Mouse (Mus musculus): Measurements from ENCODE around the gene Gstz1.
A peak's percentile ranks its signal among the peaks of the same experiment; 100 is the strongest.
"Not testable (repeated sequence)": the region's sequence is repeated elsewhere in the genome, so short reads cannot be mapped to it uniquely, and the experiment has no call there.

The Gstz1 gene

GRCm38 (mm10) chr12:87146966-87147365 lies at the start of gene Gstz1:
TSS of gene Gstz1 (plus strand) at chr12:87147165.
- peak; percentile 90 for DNase-seq (ENCODE audit: low spot score)

- DNase-seq (ENCODE audit: low spot score): no peak
Measured at GRCm38 (mm10) chr12:87100331-87100730, 46.6 kb upstream of the Gstz1 start.

GRCm38 (mm10) chr12:87102165-87102631 lies 44.8 kb upstream of the Gstz1 start, which contains the start of gene Ngb:
TSS of gene Ngb (minus strand) at chr12:87102539.
- no peak for DNase-seq (ENCODE audit: low spot score)

- DNase-seq (ENCODE audit: low spot score): no peak
Measured at GRCm38 (mm10) chr12:87103471-87103870, 43.5 kb upstream of the Gstz1 start.

- DNase-seq (ENCODE audit: low spot score): no peak
Measured at GRCm38 (mm10) chr12:87104796-87105195, 42.2 kb upstream of the Gstz1 start.

- no peak for DNase-seq (ENCODE audit: low spot score)
Measured at GRCm38 (mm10) chr12:87107357-87107977, 39.5 kb upstream of the Gstz1 start.

- no peak for DNase-seq (ENCODE audit: low spot score)
Measured at GRCm38 (mm10) chr12:87121918-87122589, 24.9 kb upstream of the Gstz1 start.

- no peak for DNase-seq (ENCODE audit: low spot score)
Measured at GRCm38 (mm10) chr12:87127256-87127655, 19.7 kb upstream of the Gstz1 start.

- DNase-seq (ENCODE audit: low spot score): no peak
Measured at GRCm38 (mm10) chr12:87130224-87130623, 16.7 kb upstream of the Gstz1 start.

GRCm38 (mm10) chr12:87131181-87131580 lies 15.8 kb upstream of the Gstz1 start:
- DNase-seq (ENCODE audit: low spot score): no peak

GRCm38 (mm10) chr12:87131619-87132018 lies 15.3 kb upstream of the Gstz1 start:
- DNase-seq (ENCODE audit: low spot score): peak; percentile 28

GRCm38 (mm10) chr12:87132210-87132609 lies 14.8 kb upstream of the Gstz1 start:
- no peak for DNase-seq (ENCODE audit: low spot score)

GRCm38 (mm10) chr12:87132784-87133183 lies 14.2 kb upstream of the Gstz1 start:
- no peak for DNase-seq (ENCODE audit: low spot score)

GRCm38 (mm10) chr12:87137439-87138341 lies 9.3 kb upstream of the Gstz1 start:
- no peak for DNase-seq (ENCODE audit: low spot score)

GRCm38 (mm10) chr12:87138342-87138701 lies 8.6 kb upstream of the Gstz1 start:
- no peak for DNase-seq (ENCODE audit: low spot score)

GRCm38 (mm10) chr12:87138768-87139167 lies 8.2 kb upstream of the Gstz1 start:
- no peak for DNase-seq (ENCODE audit: low spot score)

GRCm38 (mm10) chr12:87142156-87142555 lies 4.8 kb upstream of the Gstz1 start:
- DNase-seq (ENCODE audit: low spot score): no peak

GRCm38 (mm10) chr12:87147395-87148089 lies 577 bp downstream of the Gstz1 start, which contains the start of gene Pomt2:
TSS of gene Pomt2 (minus strand) at chr12:87147968.
- DNase-seq (ENCODE audit: low spot score): peak; percentile 94

- DNase-seq (ENCODE audit: low spot score): no peak
Measured at GRCm38 (mm10) chr12:87148136-87148535, 1.2 kb downstream of the Gstz1 start.

GRCm38 (mm10) chr12:87149471-87149870 lies 2.5 kb downstream of the Gstz1 start:
- no peak for DNase-seq (ENCODE audit: low spot score)

- not testable (repeated sequence) for DNase-seq (ENCODE audit: low spot score)
Measured at GRCm38 (mm10) chr12:87154448-87154847, 7.5 kb downstream of the Gstz1 start.

- DNase-seq (ENCODE audit: low spot score): no peak
Measured at GRCm38 (mm10) chr12:87157361-87157760, 10.4 kb downstream of the Gstz1 start.
